Mouse (Mus musculus): ENCODE data around the gene Bmp4. TPM values are rescaled to one million over a fixed set of nuclear protein-coding genes. Genes with fewer than 3 reads are reported as not detected.

The Bmp4 gene
- polyA plus RNA-seq, 1 experiment from 2014 or later = 5.0 TPM

GRCm38 (mm10) chr14:46381457-46381856 is 9.0 kb downstream of the Bmp4 start:
- Histone ChIP-seq H3K4me1 (peaks cover 21% of the 10 kb centered on the region), H3K9me3 (no peaks in the 10 kb centered on the region), H3K4me3 (no peak overlapping the region), H3K4me2 (replicated peaks) (no peak overlapping the region), H3K27me3 (peaks cover 66% of the 10 kb centered on the region), H3K27ac (replicated peaks) (no peak overlapping the region), H3K9ac (replicated peaks) (no peak overlapping the region), H3K36me3 (no peaks in the 10 kb centered on the region)
- WGBS = 35% methylated on average over 6 of the region's 6 CpGs
- ATAC-seq (replicated peaks) = no peak

GRCm38 (mm10) chr14:46380286-46380721 is 10.2 kb downstream of the Bmp4 start:
- Histone ChIP-seq H3K4me3 (peak overlapping the region; percentile 19), H3K27me3 (peaks cover 56% of the 10 kb centered on the region), H3K9me3 (no peaks in the 10 kb centered on the region), H3K9ac (replicated peaks) (no peak overlapping the region), H3K27ac (replicated peaks) (no peak overlapping the region), H3K4me2 (replicated peaks) (peak overlapping the region; percentile 48), H3K4me1 (peaks cover 10% of the 10 kb centered on the region), H3K36me3 (no peaks in the 10 kb centered on the region)
- WGBS = 4% methylated on average over 31 of the region's 31 CpGs
- 0 out of 2 replicates have a peak, but pooled peaks have one; percentile 32 for ATAC-seq (replicated peaks)

- Histone ChIP-seq H3K9me3 (no peaks in the 10 kb centered on the region), H3K4me2 (replicated peaks) (peak within 1 kb of the TSS; percentile 48), H3K36me3 (no peaks in the 10 kb centered on the region), H3K27me3 (peaks cover 47% of the 10 kb centered on the region), H3K27ac (replicated peaks) (no peak within 1 kb of the TSS), H3K4me3 (peak within 1 kb of the TSS; percentile 19), H3K9ac (replicated peaks) (no peak within 1 kb of the TSS), H3K4me1 (peaks cover 9% of the 10 kb centered on the region)
- 83% methylated on average over 12 of the region's 12 CpGs for WGBS
- ATAC-seq (replicated peaks) = no peak
These were observed 11.2 kb downstream of the Bmp4 start, which contains the start of gene Gm15217 for GRCm38 (mm10) chr14:46379285-46379684. Gene Gm15217, plus strand, starts transcription at chr14:46379414.

GRCm38 (mm10) chr14:46375796-46376195 is 14.7 kb downstream of the Bmp4 start:
- H3K27me3 ChIP-seq = peaks cover 18% of the 10 kb centered on the region
- no peak for ATAC-seq (replicated peaks)
- H3K27ac ChIP-seq (replicated peaks) = no peak overlapping the region
- H3K4me1 ChIP-seq = peaks cover 7% of the 10 kb centered on the region
- no peak overlapping the region for H3K9ac ChIP-seq (replicated peaks)
- WGBS = 84% methylated on average over 5 of the region's 5 CpGs
- H3K4me2 ChIP-seq (replicated peaks) = no peak overlapping the region
- H3K36me3 ChIP-seq = no peaks in the 10 kb centered on the region
- H3K9me3 ChIP-seq = no peaks in the 10 kb centered on the region
- no peak overlapping the region for H3K4me3 ChIP-seq

- Histone ChIP-seq H3K4me3 (no peak overlapping the region), H3K9me3 (no peaks in the 10 kb centered on the region), H3K27ac (replicated peaks) (no peak overlapping the region), H3K27me3 (no peaks in the 10 kb centered on the region), H3K36me3 (no peaks in the 10 kb centered on the region), H3K9ac (replicated peaks) (no peak overlapping the region), H3K4me2 (replicated peaks) (no peak overlapping the region), H3K4me1 (no peaks in the 10 kb centered on the region)
- WGBS = 43% methylated on average over 9 of the region's 9 CpGs
- no peak for ATAC-seq (replicated peaks)
These were observed 18.0 kb downstream of the Bmp4 start for GRCm38 (mm10) chr14:46372452-46372851.

- no peak overlapping the region for H3K9ac ChIP-seq (replicated peaks)
- no peak for ATAC-seq (replicated peaks)
- no peaks in the 10 kb centered on the region for H3K9me3 ChIP-seq
- H3K4me1 ChIP-seq = no peaks in the 10 kb centered on the region
- no peak overlapping the region for H3K4me3 ChIP-seq
- 41% methylated on average over 10 of the region's 10 CpGs for WGBS
- no peak overlapping the region for H3K27ac ChIP-seq (replicated peaks)
- H3K4me2 ChIP-seq (replicated peaks) = no peak overlapping the region
- no peaks in the 10 kb centered on the region for H3K27me3 ChIP-seq
- no peaks in the 10 kb centered on the region for H3K36me3 ChIP-seq
These were observed 27.3 kb downstream of the Bmp4 start for GRCm38 (mm10) chr14:46363209-46363608.

GRCm38 (mm10) chr14:46357696-46358095 is 32.8 kb downstream of the Bmp4 start:
- no peak overlapping the region for H3K27ac ChIP-seq (replicated peaks)
- 89% methylated on average over 8 of the region's 8 CpGs for WGBS
- no peak overlapping the region for H3K4me3 ChIP-seq
- H3K4me1 ChIP-seq = no peaks in the 10 kb centered on the region
- ATAC-seq (replicated peaks) = no peak
- no peaks in the 10 kb centered on the region for H3K27me3 ChIP-seq
- no peaks in the 10 kb centered on the region for H3K9me3 ChIP-seq
- no peak overlapping the region for H3K4me2 ChIP-seq (replicated peaks)
- H3K9ac ChIP-seq (replicated peaks) = no peak overlapping the region
- H3K36me3 ChIP-seq = no peaks in the 10 kb centered on the region

GRCm38 (mm10) chr14:46357286-46357685 is 33.2 kb downstream of the Bmp4 start:
- Histone ChIP-seq H3K4me3 (no peak overlapping the region), H3K9me3 (no peaks in the 10 kb centered on the region), H3K27ac (replicated peaks) (no peak overlapping the region), H3K27me3 (no peaks in the 10 kb centered on the region), H3K36me3 (no peaks in the 10 kb centered on the region), H3K4me2 (replicated peaks) (no peak overlapping the region), H3K4me1 (no peaks in the 10 kb centered on the region), H3K9ac (replicated peaks) (no peak overlapping the region)
- WGBS = 77% methylated on average over 7 of the region's 7 CpGs
- no peak for ATAC-seq (replicated peaks)

GRCm38 (mm10) chr14:46344750-46345149 is 45.7 kb downstream of the Bmp4 start:
- H3K9me3 ChIP-seq = no peaks in the 10 kb centered on the region
- H3K4me3 ChIP-seq = no peak overlapping the region
- H3K9ac ChIP-seq (replicated peaks) = no peak overlapping the region

GRCm38 (mm10) chr14:46338801-46339200 is 51.7 kb downstream of the Bmp4 start:
- Histone ChIP-seq H3K4me3 (no peak overlapping the region), H3K9me3 (no peaks in the 10 kb centered on the region), H3K36me3 (no peaks in the 10 kb centered on the region), H3K4me2 (replicated peaks) (no peak overlapping the region), H3K27me3 (no peaks in the 10 kb centered on the region), H3K4me1 (no peaks in the 10 kb centered on the region), H3K27ac (replicated peaks) (no peak overlapping the region), H3K9ac (replicated peaks) (no peak overlapping the region)
- WGBS = 85% methylated on average over 11 of the region's 11 CpGs
- ATAC-seq (replicated peaks) = no peak

More at GRCm38 (mm10) chr14:46344750-46345149, 45.7 kb downstream of the Bmp4 start:
- Histone ChIP-seq H3K36me3 (no peaks in the 10 kb centered on the region), H3K4me2 (replicated peaks) (no peak overlapping the region), H3K4me1 (no peaks in the 10 kb centered on the region), H3K27me3 (no peaks in the 10 kb centered on the region), H3K27ac (replicated peaks) (no peak overlapping the region)
- ATAC-seq (replicated peaks) = no peak

Other genes with a start within 250 kb of the Bmp4 start
- gene Gm15217, start 11.3 kb downstream of the Bmp4 start, polyA plus RNA-seq (2015; fragmentation: Nextera tagmentation; extraction: Ambion mirVana) = not detected in 2 replicates

Data from forebrain, embryonic 15.5 days (tissue).